Mouse (Mus musculus) embryonic facial prominence, embryonic 15.5 days (tissue): ENCODE results near the gene Olfr202. TPM values are rescaled to one million over a fixed set of nuclear protein-coding genes. Genes with fewer than 3 reads are reported as not detected.

ENCODE experiments used
- polyA plus RNA-seq: library from polyadenylated mRNA; unstranded; fragments of >200 nt; fragmentation: Nextera tagmentation; extraction: Ambion mirVana; gene quantifications from 2 replicates; pipeline ENCODE4 v1.2.1, GENCODE M21; 2015

The Olfr202 gene
- polyA plus RNA-seq, 1 experiment from 2014 or later = 0.36 TPM

Other genes starting within 250 kb of the Olfr202 start
- gene Olfr187, start 247.0 kb downstream of the Olfr202 start, polyA plus RNA-seq = not detected in 2 replicates
- not detected in 2 replicates for gene Olfr190, start 208.8 kb downstream of the Olfr202 start, polyA plus RNA-seq
- not detected in 2 replicates for gene Olfr191, start 197.0 kb downstream of the Olfr202 start, polyA plus RNA-seq
- gene Olfr193, start 174.9 kb downstream of the Olfr202 start, polyA plus RNA-seq = not detected in 2 replicates
- not detected in 2 replicates for gene Olfr194, start 165.7 kb downstream of the Olfr202 start, polyA plus RNA-seq
- not detected in 2 replicates for gene Olfr195, start 139.7 kb downstream of the Olfr202 start, polyA plus RNA-seq
- gene Olfr196, start 116.3 kb downstream of the Olfr202 start, polyA plus RNA-seq = 0.17 TPM in 1 of 2 replicates, not detected in the other
- not detected in 2 replicates for gene Olfr198, start 83.3 kb downstream of the Olfr202 start, polyA plus RNA-seq
- not detected in 2 replicates for gene Olfr199, start 67.0 kb downstream of the Olfr202 start, polyA plus RNA-seq
- not detected in 2 replicates for gene Olfr201, start 14.2 kb downstream of the Olfr202 start, polyA plus RNA-seq
- gene Olfr203, start 12.1 kb upstream of the Olfr202 start, polyA plus RNA-seq = not detected in 2 replicates
- not detected in 2 replicates for gene Olfr204, start 31.5 kb upstream of the Olfr202 start, polyA plus RNA-seq
- 0.27 TPM in 1 of 2 replicates, not detected in the other for gene Olfr205, start 44.3 kb upstream of the Olfr202 start, polyA plus RNA-seq
- gene Olfr206, start 62.5 kb upstream of the Olfr202 start, polyA plus RNA-seq = 0.21 TPM in 1 of 2 replicates, not detected in the other
- gene Olfr209, start 77.2 kb upstream of the Olfr202 start, polyA plus RNA-seq = not detected in 2 replicates
- gene Gabrr3, start 120.5 kb upstream of the Olfr202 start, polyA plus RNA-seq = 0.04 and 0.05 TPM in 2 replicates
- gene Riox2, start 185.0 kb upstream of the Olfr202 start, polyA plus RNA-seq = 30.8 and 36.2 TPM in 2 replicates